Mouse (Mus musculus): Measurements from ENCODE around the gene Lrch1. TPM values are rescaled to one million over a fixed set of nuclear protein-coding genes. Genes with fewer than 3 reads are reported as not detected.

Lrch1 gene
- polyA plus RNA-seq, 1 experiment from 2014 or later = 14.6 TPM

GRCm38 (mm10) chr14:74946321-74946750 lies 1.3 kb downstream of the Lrch1 start:
- WGBS = 4% methylated on average over 13 of the region's 13 CpGs
- H3K9me3 ChIP-seq = no peaks in the 10 kb centered on the region
- H3K4me3 ChIP-seq = peak overlapping the region; percentile 90
- H3K9ac ChIP-seq = 0 out of 2 replicates have a peak overlapping the region, but pooled peaks have one; percentile 8
- H3K36me3 ChIP-seq = no peaks in the 10 kb centered on the region
- peaks cover 29% of the 10 kb centered on the region for H3K4me1 ChIP-seq
- no peak; the same call in 1 of the 2 replicates for ATAC-seq (ENCODE audit: insufficient number of reproducible peaks, low FRiP score, low TSS enrichment, low read depth)
- no peaks in the 10 kb centered on the region for H3K27me3 ChIP-seq
- H3K27ac ChIP-seq = peak overlapping the region; percentile 94
- H3K4me2 ChIP-seq = peak overlapping the region; percentile 67

- Histone ChIP-seq H3K9ac (no peak overlapping the region), H3K36me3 (no peaks in the 10 kb centered on the region), H3K4me3 (peak overlapping the region; percentile 90), H3K27ac (peak overlapping the region; percentile 94), H3K9me3 (no peaks in the 10 kb centered on the region), H3K4me2 (peak overlapping the region; percentile 67), H3K27me3 (no peaks in the 10 kb centered on the region), H3K4me1 (peaks cover 29% of the 10 kb centered on the region)
- ATAC-seq (ENCODE audit: insufficient number of reproducible peaks, low FRiP score, low TSS enrichment, low read depth) = no peak
- whole genome bisulfite sequencing = 59% methylated on average over 11 of the region's 11 CpGs
Measured at GRCm38 (mm10) chr14:74945266-74946215, 2.1 kb downstream of the Lrch1 start.

- H3K4me1 ChIP-seq = peaks cover 29% of the 10 kb centered on the region
- 89% methylated on average over 7 of the region's 7 CpGs for WGBS
- no peak overlapping the region for H3K9ac ChIP-seq
- no peaks in the 10 kb centered on the region for H3K9me3 ChIP-seq
- H3K4me2 ChIP-seq = no peak overlapping the region
- no peaks in the 10 kb centered on the region for H3K36me3 ChIP-seq
- no peak overlapping the region for H3K4me3 ChIP-seq
- no peak for ATAC-seq (ENCODE audit: insufficient number of reproducible peaks, low FRiP score, low TSS enrichment, low read depth)
- H3K27me3 ChIP-seq = no peaks in the 10 kb centered on the region
- no peak overlapping the region for H3K27ac ChIP-seq
Measured at GRCm38 (mm10) chr14:74944128-74944755, 3.4 kb downstream of the Lrch1 start.

GRCm38 (mm10) chr14:74943581-74944117 lies 4.0 kb downstream of the Lrch1 start:
- H3K9ac ChIP-seq = no peak overlapping the region
- no peak overlapping the region for H3K27ac ChIP-seq
- no peaks in the 10 kb centered on the region for H3K36me3 ChIP-seq
- no peak overlapping the region for H3K4me2 ChIP-seq
- 94% methylated on average over 6 of the region's 6 CpGs for WGBS
- H3K9me3 ChIP-seq = no peaks in the 10 kb centered on the region
- no peak for ATAC-seq (ENCODE audit: insufficient number of reproducible peaks, low FRiP score, low TSS enrichment, low read depth)
- H3K4me3 ChIP-seq = no peak overlapping the region
- no peaks in the 10 kb centered on the region for H3K27me3 ChIP-seq
- H3K4me1 ChIP-seq = peaks cover 27% of the 10 kb centered on the region

- Histone ChIP-seq H3K9ac (no peak overlapping the region), H3K27me3 (no peaks in the 10 kb centered on the region), H3K4me2 (no peak overlapping the region), H3K36me3 (no peaks in the 10 kb centered on the region), H3K4me3 (no peak overlapping the region), H3K27ac (no peak overlapping the region), H3K9me3 (no peaks in the 10 kb centered on the region), H3K4me1 (peaks cover 20% of the 10 kb centered on the region)
- WGBS = 55% methylated on average over 8 of the region's 8 CpGs
- ATAC-seq (ENCODE audit: insufficient number of reproducible peaks, low FRiP score, low TSS enrichment, low read depth) = no peak
Measured at GRCm38 (mm10) chr14:74943024-74943423, 4.7 kb downstream of the Lrch1 start.

- no peak for ATAC-seq (ENCODE audit: insufficient number of reproducible peaks, low FRiP score, low TSS enrichment, low read depth)
- H3K4me2 ChIP-seq = no peak overlapping the region
- WGBS = 82% methylated on average over 7 of the region's 7 CpGs
Measured at GRCm38 (mm10) chr14:74941591-74941990, 6.1 kb downstream of the Lrch1 start.

GRCm38 (mm10) chr14:74940741-74941140 lies 6.9 kb downstream of the Lrch1 start:
- Histone ChIP-seq H3K9me3 (no peaks in the 10 kb centered on the region), H3K9ac (no peak overlapping the region), H3K27ac (no peak overlapping the region), H3K4me3 (no peak overlapping the region), H3K27me3 (no peaks in the 10 kb centered on the region), H3K36me3 (no peaks in the 10 kb centered on the region), H3K4me2 (no peak overlapping the region), H3K4me1 (peaks cover 13% of the 10 kb centered on the region)
- WGBS = 81% methylated on average over 4 of the region's 4 CpGs
- no peak for ATAC-seq (ENCODE audit: insufficient number of reproducible peaks, low FRiP score, low TSS enrichment, low read depth)

More at GRCm38 (mm10) chr14:74941591-74941990, 6.1 kb downstream of the Lrch1 start:
- Histone ChIP-seq H3K9me3 (no peaks in the 10 kb centered on the region), H3K27ac (no peak overlapping the region), H3K4me3 (no peak overlapping the region), H3K27me3 (no peaks in the 10 kb centered on the region), H3K36me3 (no peaks in the 10 kb centered on the region), H3K4me1 (peaks cover 19% of the 10 kb centered on the region), H3K9ac (no peak overlapping the region)

- WGBS = 68% methylated on average over 9 of the region's 9 CpGs
- H3K4me2 ChIP-seq = no peak overlapping the region
Measured at GRCm38 (mm10) chr14:74939355-74939754, 8.3 kb downstream of the Lrch1 start.

GRCm38 (mm10) chr14:74938896-74939295 lies 8.8 kb downstream of the Lrch1 start:
- H3K4me1 ChIP-seq = peaks cover 11% of the 10 kb centered on the region
- no peaks in the 10 kb centered on the region for H3K36me3 ChIP-seq
- no peaks in the 10 kb centered on the region for H3K9me3 ChIP-seq
- WGBS = 84% methylated on average over 3 of the region's 3 CpGs
- no peak overlapping the region for H3K4me2 ChIP-seq
- ATAC-seq (ENCODE audit: insufficient number of reproducible peaks, low FRiP score, low TSS enrichment, low read depth) = no peak
- H3K27me3 ChIP-seq = no peaks in the 10 kb centered on the region
- no peak overlapping the region for H3K4me3 ChIP-seq
- no peak overlapping the region for H3K9ac ChIP-seq
- peak overlapping the region; percentile 33; the same call in 1 of the 2 replicates for H3K27ac ChIP-seq

More at GRCm38 (mm10) chr14:74939355-74939754, 8.3 kb downstream of the Lrch1 start:
- Histone ChIP-seq H3K27me3 (no peaks in the 10 kb centered on the region), H3K4me3 (no peak overlapping the region), H3K9ac (no peak overlapping the region), H3K4me1 (peaks cover 6% of the 10 kb centered on the region), H3K36me3 (no peaks in the 10 kb centered on the region), H3K9me3 (no peaks in the 10 kb centered on the region), H3K27ac (peak overlapping the region; percentile 33; the same call in 1 of the 2 replicates)
- no peak for ATAC-seq (ENCODE audit: insufficient number of reproducible peaks, low FRiP score, low TSS enrichment, low read depth)

GRCm38 (mm10) chr14:74936557-74937261 lies 11.0 kb downstream of the Lrch1 start:
- Histone ChIP-seq H3K9me3 (no peaks in the 10 kb centered on the region), H3K27ac (no peak overlapping the region), H3K4me3 (no peak overlapping the region), H3K36me3 (no peaks in the 10 kb centered on the region), H3K27me3 (no peaks in the 10 kb centered on the region), H3K9ac (no peak overlapping the region), H3K4me1 (peaks cover 14% of the 10 kb centered on the region), H3K4me2 (no peak overlapping the region)
- ATAC-seq (ENCODE audit: insufficient number of reproducible peaks, low FRiP score, low TSS enrichment, low read depth) = no peak
- 86% methylated on average over 2 of the region's 2 CpGs for WGBS

GRCm38 (mm10) chr14:74935111-74935510 lies 12.6 kb downstream of the Lrch1 start:
- Histone ChIP-seq H3K27ac (no peak overlapping the region), H3K9me3 (no peaks in the 10 kb centered on the region), H3K27me3 (no peaks in the 10 kb centered on the region), H3K9ac (no peak overlapping the region), H3K4me2 (no peak overlapping the region), H3K36me3 (no peaks in the 10 kb centered on the region), H3K4me1 (peaks cover 14% of the 10 kb centered on the region), H3K4me3 (no peak overlapping the region)
- no peak for ATAC-seq (ENCODE audit: insufficient number of reproducible peaks, low FRiP score, low TSS enrichment, low read depth)
- WGBS = 91% methylated on average over 6 of the region's 6 CpGs
